Mouse (Mus musculus): ENCODE data around the gene Ash1l. TPM values are rescaled to one million over a fixed set of nuclear protein-coding genes. Genes with fewer than 3 reads are reported as not detected.

Ash1l gene
- 11.2 and 11.7 TPM in 2 replicates for total RNA-seq (2012; rRNA removed)

- TF ChIP-seq HCFC1 (IDR thresholded peaks at IDR 0.05; ENCODE audit: borderline replicate concordance, insufficient read depth, low read length) (no peak), MAFK (IDR thresholded peaks at IDR 0.05; ENCODE audit: insufficient read depth, low read depth, low read length) (no peak), ZNF384 (IDR thresholded peaks at IDR 0.05; ENCODE audit: low read depth, low read length) (no peak), CHD2 (IDR thresholded peaks at IDR 0.05; ENCODE audit: low read depth, low read length) (no peak), ZC3H11A (IDR thresholded peaks at IDR 0.05; ENCODE audit: borderline replicate concordance, low read depth, low read length) (no peak)
- in situ Hi-C loops (cut with MboI; ENCODE audit: low sequenced_read_pairs in 2 of 2, unreplicated experiment in 2 of 2): no loop called here
- DNase-seq (ENCODE audit: low read depth, low spot score): peak; percentile 66
- no peaks in the 10 kb centered on the region for H3K9me3 ChIP-seq (ENCODE audit: control insufficient read depth, insufficient read depth, low read depth, low read length)
- peak within 1 kb of the TSS; percentile 93 for H3K9ac ChIP-seq (ENCODE audit: insufficient read depth, low read depth, low read length, poor library complexity, severe bottlenecking)
- H3K4me3 ChIP-seq (ENCODE audit: insufficient read depth in 1 of 2, low read depth in 1 of 2, low read length in 2 of 2, poor library complexity in 1 of 2, severe bottlenecking in 1 of 2): peak within 1 kb of the TSS; percentile 77 to 88
- peaks cover 3 to 7% of the 10 kb centered on the region in 2 experiments; a peak in 1 of 4 replicates for H3K4me1 ChIP-seq (ENCODE audit: control insufficient read depth in 2 of 2, insufficient read depth in 2 of 2, low read length in 2 of 2, poor library complexity in 1 of 2)
- H3K36me3 ChIP-seq (ENCODE audit: control insufficient read depth, insufficient read depth, low read length, poor library complexity, severe bottlenecking): no peaks in the 10 kb centered on the region
- peak within 1 kb of the TSS; percentile 94 for H3K27ac ChIP-seq (ENCODE audit: insufficient read depth, low read depth, low read length, poor library complexity, severe bottlenecking)
Observed at GRCm38 (mm10) chr3:88950576-88951326, at the start of gene Ash1l, which contains the start of gene Dap3. Gene Ash1l (plus strand): TSS chr3:88950622. Gene Dap3 (minus strand): TSS chr3:88951181.

- Histone ChIP-seq H3K9me3 (ENCODE audit: control insufficient read depth, insufficient read depth, low read depth, low read length) (no peaks in the 10 kb centered on the region), H3K36me3 (ENCODE audit: control insufficient read depth, insufficient read depth, low read length, poor library complexity, severe bottlenecking) (peaks cover 62% of the 10 kb centered on the region), H3K4me1 (ENCODE audit: control insufficient read depth in 2 of 2, insufficient read depth in 2 of 2, low read length in 2 of 2, poor library complexity in 1 of 2) (peaks cover 3 to 12% of the 10 kb centered on the region in 2 experiments; a peak in 3 of 4 replicates), H3K4me3 (ENCODE audit: insufficient read depth in 1 of 2, low read depth in 1 of 2, low read length in 2 of 2, poor library complexity in 1 of 2, severe bottlenecking in 1 of 2) (no peak overlapping the region), H3K9ac (ENCODE audit: insufficient read depth, low read depth, low read length, poor library complexity, severe bottlenecking) (no peak overlapping the region), H3K27ac (ENCODE audit: insufficient read depth, low read depth, low read length, poor library complexity, severe bottlenecking) (no peak overlapping the region)
- no peak for TF ChIP-seq CHD2 (IDR thresholded peaks at IDR 0.05; ENCODE audit: low read depth, low read length)
- TF ChIP-seq MAFK (IDR thresholded peaks at IDR 0.05; ENCODE audit: insufficient read depth, low read depth, low read length): no peak
- no peak for TF ChIP-seq ZC3H11A (IDR thresholded peaks at IDR 0.05; ENCODE audit: borderline replicate concordance, low read depth, low read length)
- no peak for TF ChIP-seq HCFC1 (IDR thresholded peaks at IDR 0.05; ENCODE audit: borderline replicate concordance, insufficient read depth, low read length)
- TF ChIP-seq ZNF384 (IDR thresholded peaks at IDR 0.05; ENCODE audit: low read depth, low read length): no peak
- in situ Hi-C loops (cut with MboI; ENCODE audit: low sequenced_read_pairs in 2 of 2, unreplicated experiment in 2 of 2): no loop called here
- no peak for DNase-seq (ENCODE audit: low read depth, low spot score)
Observed at GRCm38 (mm10) chr3:88904803-88905202, 45.6 kb upstream of the Ash1l start.

DNA sequence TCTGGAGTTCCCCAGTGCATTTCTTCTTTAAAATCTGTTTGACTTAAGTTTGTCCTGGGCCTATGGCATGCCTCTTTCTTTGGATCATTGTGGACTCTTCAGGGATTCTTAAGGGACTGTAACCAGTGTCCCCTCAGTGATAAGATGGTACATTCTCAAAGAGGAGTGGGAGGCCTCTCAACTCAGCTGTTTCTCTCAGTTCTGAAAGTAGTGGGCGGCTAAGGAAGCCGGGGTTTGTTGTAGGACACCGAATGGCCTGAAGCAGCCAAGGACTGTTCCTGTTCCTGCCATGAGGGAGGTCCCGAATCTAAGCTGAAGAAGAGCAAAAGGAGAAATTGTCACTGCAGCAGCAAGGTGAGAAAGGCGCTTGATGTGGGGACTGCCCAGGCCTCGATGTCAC lies 45.2 kb upstream of the Ash1l start:
- Histone ChIP-seq H3K27ac (ENCODE audit: insufficient read depth, low read depth, low read length, poor library complexity, severe bottlenecking) (peak overlapping the region; percentile 25; the same call in 1 of the 2 replicates), H3K36me3 (ENCODE audit: control insufficient read depth, insufficient read depth, low read length, poor library complexity, severe bottlenecking) (peaks cover 66% of the 10 kb centered on the region), H3K9ac (ENCODE audit: insufficient read depth, low read depth, low read length, poor library complexity, severe bottlenecking) (no peak overlapping the region), H3K4me3 (ENCODE audit: insufficient read depth in 1 of 2, low read depth in 1 of 2, low read length in 2 of 2, poor library complexity in 1 of 2, severe bottlenecking in 1 of 2) (no peak overlapping the region), H3K9me3 (ENCODE audit: control insufficient read depth, insufficient read depth, low read depth, low read length) (no peaks in the 10 kb centered on the region), H3K4me1 (ENCODE audit: control insufficient read depth in 2 of 2, insufficient read depth in 2 of 2, low read length in 2 of 2, poor library complexity in 1 of 2) (peaks cover 3 to 12% of the 10 kb centered on the region in 2 experiments; a peak in 3 of 4 replicates)
- TF ChIP-seq HCFC1 (IDR thresholded peaks at IDR 0.05; ENCODE audit: borderline replicate concordance, insufficient read depth, low read length): no peak
- no peak for TF ChIP-seq ZNF384 (IDR thresholded peaks at IDR 0.05; ENCODE audit: low read depth, low read length)
- no peak for TF ChIP-seq MAFK (IDR thresholded peaks at IDR 0.05; ENCODE audit: insufficient read depth, low read depth, low read length)
- TF ChIP-seq CHD2 (IDR thresholded peaks at IDR 0.05; ENCODE audit: low read depth, low read length): no peak
- TF ChIP-seq ZC3H11A (IDR thresholded peaks at IDR 0.05; ENCODE audit: borderline replicate concordance, low read depth, low read length): no peak
- no peak for DNase-seq (ENCODE audit: low read depth, low spot score)
- in situ Hi-C loops (cut with MboI; ENCODE audit: low sequenced_read_pairs in 2 of 2, unreplicated experiment in 2 of 2): no loop called here

DNA sequence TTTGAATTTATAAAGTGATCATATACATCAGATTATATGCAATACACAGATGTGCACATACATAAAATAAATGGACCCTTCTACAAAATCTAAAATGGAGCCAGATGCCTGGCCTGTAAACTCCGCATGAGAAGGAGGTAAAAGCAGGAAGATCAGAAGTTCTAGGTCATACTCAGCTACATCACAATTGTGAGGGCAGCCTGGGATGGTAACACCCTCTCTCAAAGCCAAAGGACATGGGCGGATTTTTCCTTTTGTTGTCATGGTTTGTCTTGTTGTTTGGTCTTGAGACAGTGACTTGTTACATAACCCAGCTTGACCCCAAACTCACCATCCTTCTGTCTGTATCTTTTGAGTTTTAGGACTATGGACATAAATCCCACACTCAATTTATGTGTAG lies 44.7 kb upstream of the Ash1l start:
- peaks cover 3 to 12% of the 10 kb centered on the region in 2 experiments; a peak in 3 of 4 replicates for H3K4me1 ChIP-seq (ENCODE audit: control insufficient read depth in 2 of 2, insufficient read depth in 2 of 2, low read length in 2 of 2, poor library complexity in 1 of 2)
- H3K4me3 ChIP-seq (ENCODE audit: insufficient read depth in 1 of 2, low read depth in 1 of 2, low read length in 2 of 2, poor library complexity in 1 of 2, severe bottlenecking in 1 of 2): no peak overlapping the region
- no peak for TF ChIP-seq MAFK (IDR thresholded peaks at IDR 0.05; ENCODE audit: insufficient read depth, low read depth, low read length)
- TF ChIP-seq ZNF384 (IDR thresholded peaks at IDR 0.05; ENCODE audit: low read depth, low read length): no peak
- TF ChIP-seq HCFC1 (IDR thresholded peaks at IDR 0.05; ENCODE audit: borderline replicate concordance, insufficient read depth, low read length): no peak
- no peak for TF ChIP-seq ZC3H11A (IDR thresholded peaks at IDR 0.05; ENCODE audit: borderline replicate concordance, low read depth, low read length)
- no peak for TF ChIP-seq CHD2 (IDR thresholded peaks at IDR 0.05; ENCODE audit: low read depth, low read length)
- H3K27ac ChIP-seq (ENCODE audit: insufficient read depth, low read depth, low read length, poor library complexity, severe bottlenecking): no peak overlapping the region; the same call in 1 of the 2 replicates
- H3K9me3 ChIP-seq (ENCODE audit: control insufficient read depth, insufficient read depth, low read depth, low read length): no peaks in the 10 kb centered on the region
- H3K36me3 ChIP-seq (ENCODE audit: control insufficient read depth, insufficient read depth, low read length, poor library complexity, severe bottlenecking): peaks cover 71% of the 10 kb centered on the region
- in situ Hi-C loops (cut with MboI; ENCODE audit: low sequenced_read_pairs in 2 of 2, unreplicated experiment in 2 of 2): no loop called here
- no peak overlapping the region for H3K9ac ChIP-seq (ENCODE audit: insufficient read depth, low read depth, low read length, poor library complexity, severe bottlenecking)
- no peak for DNase-seq (ENCODE audit: low read depth, low spot score)

Measured in ES-E14 (cell line).